Mouse (Mus musculus) 3T3-L1 (cell line): ENCODE measurements around the gene Mrnip.

Experiments
- DNase-seq: peaks from one replicate; pipeline ENCODE4 v3.0.0-alpha.2; 2015; ENCODE audit warnings: low read depth, low spot score

The Mrnip gene

GRCm38 (mm10) chr11:50159347-50159746 lies 14.9 kb upstream of the Mrnip start:
- DNase-seq, result no peak

- peak; percentile 76 for DNase-seq
Observed at GRCm38 (mm10) chr11:50161578-50162304, 12.5 kb upstream of the Mrnip start.

- no peak for DNase-seq
Observed at GRCm38 (mm10) chr11:50162338-50163050, 11.8 kb upstream of the Mrnip start.

- DNase-seq, result no peak
Observed at GRCm38 (mm10) chr11:50168352-50168751, 5.9 kb upstream of the Mrnip start.

- peak; percentile 99 for DNase-seq
Observed at GRCm38 (mm10) chr11:50174730-50175187, 515 bp downstream of the Mrnip start.

- DNase-seq, result no peak
Observed at GRCm38 (mm10) chr11:50176351-50176750, 2.1 kb downstream of the Mrnip start.

GRCm38 (mm10) chr11:50177111-50177510 lies 2.9 kb downstream of the Mrnip start:
- peak; percentile 69 for DNase-seq

- no peak for DNase-seq
Observed at GRCm38 (mm10) chr11:50178532-50179488, 4.6 kb downstream of the Mrnip start.

- no peak for DNase-seq
Observed at GRCm38 (mm10) chr11:50180478-50181231, 6.4 kb downstream of the Mrnip start.

- no peak for DNase-seq
Observed at GRCm38 (mm10) chr11:50182702-50183101, 8.5 kb downstream of the Mrnip start.

- no peak for DNase-seq
Observed at GRCm38 (mm10) chr11:50184788-50185187, 10.5 kb downstream of the Mrnip start.

GRCm38 (mm10) chr11:50188682-50189081 lies 14.4 kb downstream of the Mrnip start:
- no peak for DNase-seq

GRCm38 (mm10) chr11:50190362-50190761 lies 16.1 kb downstream of the Mrnip start:
- no peak for DNase-seq

GRCm38 (mm10) chr11:50192278-50192677 lies 18.0 kb downstream of the Mrnip start:
- no peak for DNase-seq

GRCm38 (mm10) chr11:50194070-50194469 lies 19.8 kb downstream of the Mrnip start:
- no peak for DNase-seq

- no peak for DNase-seq
Observed at GRCm38 (mm10) chr11:50194793-50195192, 20.5 kb downstream of the Mrnip start.

GRCm38 (mm10) chr11:50197500-50197899 lies 23.3 kb downstream of the Mrnip start:
- DNase-seq, result no peak

- DNase-seq, result no peak
Observed at GRCm38 (mm10) chr11:50198219-50198846, 24.1 kb downstream of the Mrnip start.

GRCm38 (mm10) chr11:50198916-50199315 lies 24.7 kb downstream of the Mrnip start:
- no peak for DNase-seq

- DNase-seq, result no peak
Observed at GRCm38 (mm10) chr11:50200613-50201012, 26.4 kb downstream of the Mrnip start.

GRCm38 (mm10) chr11:50201590-50201989 lies 27.3 kb downstream of the Mrnip start:
- DNase-seq, result no peak
